Mouse (Mus musculus) regulatory T cell (primary cell): ENCODE data around the gene Rap2a.

Source experiments
- in situ Hi-C: fragments of 300-600 bp; cut with MboI, MseI; formaldehyde crosslinking; loops from one replicate; pipeline ENCODE4 v1.15.1; 2025; ENCODE audit warnings: high pct_unique_total_duplicates

Rap2a gene

GRCm38 (mm10) chr14:120542445-120542844, 64.2 kb downstream of the Rap2a start:
- in situ Hi-C loops: no loop called here

- in situ Hi-C loops: no loop called here
Observed at GRCm38 (mm10) chr14:120542976-120543375, 64.7 kb downstream of the Rap2a start.

- in situ Hi-C loops: no loop called here
Observed at GRCm38 (mm10) chr14:120543846-120544245, 65.6 kb downstream of the Rap2a start.

- in situ Hi-C loops: no loop called here
Observed at GRCm38 (mm10) chr14:120544495-120544894, 66.3 kb downstream of the Rap2a start.

- in situ Hi-C loops: no loop called here
Observed at GRCm38 (mm10) chr14:120544946-120545345, 66.7 kb downstream of the Rap2a start.
